Mouse (Mus musculus) ES-E14 (cell line): ENCODE results near the gene Nrg4. TPM values are rescaled to one million over a fixed set of nuclear protein-coding genes. Genes with fewer than 3 reads are reported as not detected.

Experiments
- DNase-seq: peaks from one replicate; pipeline ENCODE4 v3.0.0-alpha.2; 2013; ENCODE audit warnings: low read depth, low spot score
- H3K27ac ChIP-seq: 2 replicates; pipeline ENCODE4 v1.5.1; 2012; ENCODE audit warnings: low read depth, mild to moderate bottlenecking, low read length, moderate library complexity, mixed read lengths; ENCODE audit not compliant: poor library complexity, insufficient read depth, severe bottlenecking
- H3K36me3 ChIP-seq: 2 replicates; pipeline ENCODE4 v1.6.1; 2012; ENCODE audit warnings: mild to moderate bottlenecking, low read length, moderate library complexity, mixed read lengths; ENCODE audit not compliant: control insufficient read depth, poor library complexity, insufficient read depth, severe bottlenecking
- H3K4me1 ChIP-seq, 2 experiments: fragments of 150-350 bp in 1 of 2; sonication (generic) in 1 of 2; 2 replicates each; pipeline ENCODE4 v1.6.1; 2012; ENCODE audit warnings: low read length in 2 of 2, mild to moderate bottlenecking in 1 of 2, mixed read lengths in 1 of 2; ENCODE audit not compliant: control insufficient read depth in 2 of 2, insufficient read depth in 2 of 2, poor library complexity in 1 of 2
- H3K4me3 ChIP-seq, 2 experiments: fragments of 150-350 bp in 1 of 2; sonication (generic) in 1 of 2; 2 replicates each; pipeline ENCODE4 v1.5.1; 2012; ENCODE audit warnings: low read length in 2 of 2, low read depth in 1 of 2, mild to moderate bottlenecking in 1 of 2, mixed read lengths in 1 of 2; ENCODE audit not compliant: insufficient read depth in 1 of 2, poor library complexity in 1 of 2, severe bottlenecking in 1 of 2
- H3K9ac ChIP-seq: 2 replicates; pipeline ENCODE4 v1.6.1; 2012; ENCODE audit warnings: low read depth, mild to moderate bottlenecking, low read length, mixed read lengths; ENCODE audit not compliant: poor library complexity, insufficient read depth, severe bottlenecking
- H3K9me3 ChIP-seq: fragments of 150-350 bp; sonication (generic); 2 replicates; pipeline ENCODE4 v1.6.1; 2012; ENCODE audit warnings: low read depth, mild to moderate bottlenecking, low read length; ENCODE audit not compliant: control insufficient read depth, insufficient read depth
- CHD2 ChIP-seq: IDR thresholded peaks from 2 replicates; pipeline ENCODE4 v1.6.1; 2014; ENCODE audit warnings: mild to moderate bottlenecking, low read depth, low read length, inconsistent platforms
- HCFC1 ChIP-seq: IDR thresholded peaks from 2 replicates; pipeline ENCODE4 v1.6.1; 2012; ENCODE audit warnings: low read length, inconsistent platforms, borderline replicate concordance; ENCODE audit not compliant: insufficient read depth
- MAFK ChIP-seq: IDR thresholded peaks from 2 replicates; pipeline ENCODE4 v1.6.1; 2014; ENCODE audit warnings: mild to moderate bottlenecking, low read depth, low read length, inconsistent platforms; ENCODE audit not compliant: insufficient read depth
- ZC3H11A ChIP-seq: IDR thresholded peaks from 2 replicates; pipeline ENCODE4 v1.6.1; 2012; ENCODE audit warnings: low read depth, mild to moderate bottlenecking, inconsistent platforms, low read length, borderline replicate concordance
- ZNF384 ChIP-seq: IDR thresholded peaks from 2 replicates; pipeline ENCODE4 v1.6.1; 2012; ENCODE audit warnings: low read depth, low read length, inconsistent platforms
- in situ Hi-C, 2 experiments: fragments of 600-800 bp; cut with MboI; formaldehyde crosslinking; loops; one replicate each; pipeline ENCODE4 v1.15.1; 2025; ENCODE audit warnings: low sequenced_read_pairs in 2 of 2, inconsistent platforms in 1 of 2; ENCODE audit not compliant: unreplicated experiment in 2 of 2
- total RNA-seq: library from RNA; depleted of rRNA; stranded (reverse); fragments of 300-350 nt; gene quantifications from 2 replicates; pipeline ENCODE4 v1.2.3, GENCODE M21; 2012; rRNA removed

The Nrg4 gene
- total RNA-seq, 1 experiment: 5.8 TPM

DNA sequence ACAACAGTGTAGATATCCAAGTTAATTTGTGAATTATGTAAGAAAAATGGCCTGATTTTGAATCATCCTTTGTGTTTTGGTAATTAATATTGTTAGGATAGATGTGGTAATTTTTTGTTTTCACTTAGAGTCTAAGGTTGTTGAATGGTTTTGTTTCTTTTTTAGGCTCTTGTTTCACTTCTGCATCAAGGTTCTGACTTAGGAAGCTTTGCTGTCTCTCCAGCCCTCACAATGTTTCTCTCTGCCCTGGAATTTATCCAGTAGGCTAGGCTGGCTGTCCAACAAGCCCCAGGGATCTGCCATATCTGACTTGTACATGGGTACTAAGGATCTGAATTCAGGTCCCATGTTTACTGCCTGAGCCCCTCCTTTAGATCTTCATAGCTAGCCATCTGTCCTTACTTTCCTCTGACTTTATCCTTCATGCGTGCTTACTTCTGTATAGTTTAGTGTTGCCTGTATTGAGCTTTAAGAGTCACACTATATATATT lies 154.4 kb downstream of the Nrg4 start:
- Histone ChIP-seq H3K27ac (no peak overlapping the region), H3K4me1 (peaks cover 3 to 9% of the 10 kb centered on the region in 2 experiments; a peak in 3 of 4 replicates), H3K9me3 (no peaks in the 10 kb centered on the region), H3K36me3 (peaks cover 2% of the 10 kb centered on the region), H3K9ac (no peak overlapping the region), H3K4me3 (no peak overlapping the region)
- in situ Hi-C loops: no loop called here
- TF ChIP-seq CHD2 (no peak), ZNF384 (no peak), MAFK (no peak), HCFC1 (no peak), ZC3H11A (no peak)
- no peak for DNase-seq

DNA sequence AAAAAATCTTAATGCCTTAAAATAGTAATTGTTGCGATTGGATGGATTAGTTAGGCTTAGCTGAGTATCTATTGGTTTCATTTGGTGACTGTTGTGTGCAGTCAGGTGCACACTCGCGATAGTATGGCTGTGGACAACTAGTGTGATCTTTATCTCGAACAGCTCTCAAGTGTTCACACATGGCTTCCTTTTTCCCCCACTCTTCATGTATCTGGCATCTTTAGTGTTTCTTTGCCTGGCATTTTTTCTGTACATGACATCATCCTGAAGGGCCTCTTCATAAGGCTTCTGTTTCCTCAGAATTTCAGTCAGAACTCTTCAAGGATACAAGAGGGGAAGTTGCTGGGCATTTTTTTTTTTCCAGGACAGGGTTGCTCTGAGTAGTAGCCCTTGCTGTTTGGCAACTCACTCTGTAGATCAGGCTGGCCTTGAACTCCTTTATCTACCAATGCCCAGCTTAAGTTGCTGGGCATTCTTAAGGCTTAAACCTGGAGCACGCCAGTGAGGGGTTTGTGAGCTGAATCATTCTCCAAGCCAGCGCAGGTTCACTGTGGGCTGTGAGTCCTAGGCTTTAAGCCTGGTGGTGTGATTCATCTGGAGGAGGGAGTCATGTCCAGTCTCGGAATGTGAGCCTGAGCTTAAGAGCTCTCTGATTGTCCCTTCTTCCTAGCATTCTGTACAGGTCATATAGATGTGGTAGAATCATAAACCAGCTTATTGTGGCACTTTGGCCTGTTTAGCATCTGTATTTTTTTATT lies 155.8 kb downstream of the Nrg4 start:
- no peak overlapping the region for H3K4me3 ChIP-seq
- peaks cover 2% of the 10 kb centered on the region for H3K36me3 ChIP-seq
- no peak for TF ChIP-seq HCFC1
- no peak for TF ChIP-seq ZNF384
- TF ChIP-seq CHD2: no peak
- no peak for TF ChIP-seq MAFK
- TF ChIP-seq ZC3H11A: no peak
- H3K9me3 ChIP-seq: no peaks in the 10 kb centered on the region
- no peak overlapping the region for H3K9ac ChIP-seq
- H3K27ac ChIP-seq: no peak overlapping the region
- in situ Hi-C loops: no loop called here
- DNase-seq: no peak
- peaks cover 3 to 9% of the 10 kb centered on the region in 2 experiments; a peak in 3 of 4 replicates for H3K4me1 ChIP-seq

Other genes starting within 250 kb of the Nrg4 start
- 21.5 and 24.9 TPM in 2 replicates for gene Ube2q2, start 178.0 kb downstream of the Nrg4 start, total RNA-seq
- gene Fbxo22, start 117.9 kb downstream of the Nrg4 start, total RNA-seq: 58.4 and 60.5 TPM in 2 replicates
- gene Tmem266, start 69 bp upstream of the Nrg4 start, total RNA-seq: 0.58 and 0.85 TPM in 2 replicates
- 20.0 and 34.0 TPM in 2 replicates for gene Etfa, start 185.4 kb upstream of the Nrg4 start, total RNA-seq
- gene Isl2, start 211.8 kb upstream of the Nrg4 start, total RNA-seq: 0.16 and 0.45 TPM in 2 replicates